Mouse (Mus musculus) embryonic facial prominence, embryonic 12.5 days (tissue): ENCODE measurements around the gene Ctsl. TPM values are rescaled to one million over a fixed set of nuclear protein-coding genes. Genes with fewer than 3 reads are reported as not detected.

ENCODE experiments used
- ATAC-seq: fragments of 200-750 bp; cut with Nextera tagmentation; 2 replicates; pipeline ENCODE4 v1.8.0; 2017; ENCODE audit not compliant: insufficient number of reproducible peaks, insufficient read depth, low FRiP score, low TSS enrichment
- H3K27ac ChIP-seq: fragments of 300-500 bp; sonication (generic); 2 replicates; pipeline ENCODE4 v1.5.1; 2016; ENCODE audit warnings: mild to moderate bottlenecking
- H3K27me3 ChIP-seq: fragments of 300-500 bp; sonication (generic); 2 replicates; pipeline ENCODE4 v1.6.1; 2016; ENCODE audit warnings: mild to moderate bottlenecking, moderate library complexity
- H3K36me3 ChIP-seq: fragments of 300-500 bp; sonication (generic); 2 replicates; pipeline ENCODE4 v1.6.1; 2016; ENCODE audit warnings: mild to moderate bottlenecking
- H3K4me1 ChIP-seq: fragments of 300-500 bp; sonication (generic); 2 replicates; pipeline ENCODE4 v1.6.1; 2016
- H3K4me2 ChIP-seq: fragments of 300-500 bp; sonication (generic); replicated peaks from 2 replicates; pipeline ENCODE4 v1.6.1; 2016; ENCODE audit warnings: mild to moderate bottlenecking, moderate library complexity
- H3K4me3 ChIP-seq: fragments of 300-500 bp; sonication (generic); 2 replicates; pipeline ENCODE4 v1.5.1; 2016; ENCODE audit warnings: mild to moderate bottlenecking
- H3K9ac ChIP-seq: fragments of 300-500 bp; sonication (generic); 2 replicates; pipeline ENCODE4 v1.6.1; 2016; ENCODE audit warnings: mild to moderate bottlenecking, moderate library complexity
- H3K9me3 ChIP-seq: fragments of 300-500 bp; sonication (generic); 2 replicates; pipeline ENCODE4 v1.6.1; 2016; ENCODE audit warnings: mild to moderate bottlenecking, moderate library complexity
- WGBS: fragments of 180-500 bp; shearing (Covaris S2); methylation state at CpG from one replicate; pipeline ENCODE4 v1.1.7; 2016; 5-methylcytosine and 5-hydroxymethylcytosine counted together
- polyA plus RNA-seq: library from polyadenylated mRNA; unstranded; fragments of >200 nt; fragmentation: Nextera tagmentation; extraction: Ambion mirVana; gene quantifications from 2 replicates; pipeline ENCODE4 v1.2.1, GENCODE M21; 2016

Ctsl gene
- polyA plus RNA-seq, 1 experiment from 2014 or later: 153 TPM

DNA sequence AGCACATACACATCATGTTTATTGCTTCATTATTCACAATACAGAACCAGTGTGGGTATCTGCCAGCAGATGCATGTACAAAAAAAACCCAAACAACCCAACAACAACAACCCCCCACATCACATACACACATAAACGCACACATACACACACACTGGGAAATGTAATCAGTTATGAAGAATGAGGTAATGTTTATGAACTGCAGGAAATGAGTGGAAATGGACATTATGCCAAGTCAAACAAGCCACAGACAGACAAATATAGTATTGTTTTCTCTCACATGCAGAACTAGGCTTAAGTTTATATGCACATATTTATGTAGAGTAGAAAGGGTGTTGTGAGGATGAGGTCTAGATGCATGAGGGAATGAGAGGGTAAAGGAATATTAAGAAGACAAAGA lies 59.4 kb downstream of the Ctsl start:
- no peak for ATAC-seq
- WGBS: 83% methylated on average over 1 of the region's 1 CpGs
- 0 out of 2 replicates have a peak overlapping the region, but pooled peaks have one; percentile 72 for H3K4me3 ChIP-seq

DNA sequence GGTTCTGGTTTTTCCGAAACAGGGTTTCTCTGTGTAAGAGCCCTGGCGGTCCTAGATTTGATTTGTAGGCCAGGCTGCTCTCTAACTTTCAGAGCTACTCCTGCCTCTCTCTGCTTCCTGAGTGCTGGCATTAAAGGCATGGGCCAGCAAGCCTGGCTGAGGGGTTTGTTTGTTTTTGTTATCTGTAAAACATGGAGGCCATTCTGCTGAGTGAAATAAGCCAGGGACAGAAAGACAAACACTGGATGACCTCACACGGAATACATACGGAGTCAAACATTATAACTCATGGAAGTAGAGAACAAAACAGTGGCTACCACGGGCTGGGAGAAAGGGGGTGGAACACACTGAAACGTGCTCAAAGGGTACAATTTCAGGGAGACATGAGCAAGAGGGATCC lies 60.1 kb downstream of the Ctsl start:
- no peaks in the 10 kb centered on the region for H3K9me3 ChIP-seq
- H3K27me3 ChIP-seq: no peaks in the 10 kb centered on the region
- WGBS: 70% methylated on average over 6 of the region's 6 CpGs
- no peak overlapping the region for H3K27ac ChIP-seq
- H3K9ac ChIP-seq: no peak overlapping the region
- H3K4me1 ChIP-seq: peaks cover 4% of the 10 kb centered on the region; the same call in 1 of the 2 replicates
- no peak overlapping the region for H3K4me3 ChIP-seq
- H3K36me3 ChIP-seq: no peaks in the 10 kb centered on the region
- no peak for ATAC-seq
- H3K4me2 ChIP-seq: no peak overlapping the region

More for the DNA sequence above, 59.4 kb downstream of the Ctsl start:
- no peaks in the 10 kb centered on the region for H3K9me3 ChIP-seq
- H3K4me1 ChIP-seq: peaks cover 4% of the 10 kb centered on the region; the same call in 1 of the 2 replicates
- no peaks in the 10 kb centered on the region for H3K36me3 ChIP-seq
- no peak overlapping the region for H3K27ac ChIP-seq
- peak overlapping the region; percentile 49 for H3K4me2 ChIP-seq
- H3K27me3 ChIP-seq: no peaks in the 10 kb centered on the region
- no peak overlapping the region for H3K9ac ChIP-seq

GRCm38 (mm10) chr13:64309842-64310241 lies 60.8 kb downstream of the Ctsl start:
- WGBS: 81% methylated on average over 11 of the region's 11 CpGs
- Histone ChIP-seq H3K27ac (no peak overlapping the region), H3K9ac (no peak overlapping the region), H3K27me3 (no peaks in the 10 kb centered on the region), H3K4me2 (no peak overlapping the region), H3K36me3 (0 out of 2 replicates have a peak, but pooled peaks cover under 1% of the 10 kb centered on the region), H3K4me3 (no peak overlapping the region), H3K4me1 (peaks cover 4% of the 10 kb centered on the region; the same call in 1 of the 2 replicates), H3K9me3 (no peaks in the 10 kb centered on the region)
- no peak for ATAC-seq

Other genes starting within 250 kb of the Ctsl start
- gene Slc35d2, start 241.5 kb downstream of the Ctsl start, polyA plus RNA-seq: 5.4 and 6.0 TPM in 2 replicates
- 18.7 and 19.1 TPM in 2 replicates for gene Zfp367, start 217.7 kb downstream of the Ctsl start, polyA plus RNA-seq
- gene Habp4, start 209.1 kb downstream of the Ctsl start, polyA plus RNA-seq: 37.1 and 37.2 TPM in 2 replicates
- 26.3 and 27.8 TPM in 2 replicates for gene Cdc14b, start 95.6 kb downstream of the Ctsl start, polyA plus RNA-seq
- gene Aaed1, start 58.2 kb downstream of the Ctsl start, polyA plus RNA-seq: 35.1 and 37.8 TPM in 2 replicates
- gene Cdk20, start 61.4 kb upstream of the Ctsl start, polyA plus RNA-seq: 11.3 and 13.0 TPM in 2 replicates
- gene Fam240b, start 126.9 kb upstream of the Ctsl start, polyA plus RNA-seq: not detected in 2 replicates